8 mouse cellular contexts compared by ENCODE assay signal in the genomic region with DNA sequence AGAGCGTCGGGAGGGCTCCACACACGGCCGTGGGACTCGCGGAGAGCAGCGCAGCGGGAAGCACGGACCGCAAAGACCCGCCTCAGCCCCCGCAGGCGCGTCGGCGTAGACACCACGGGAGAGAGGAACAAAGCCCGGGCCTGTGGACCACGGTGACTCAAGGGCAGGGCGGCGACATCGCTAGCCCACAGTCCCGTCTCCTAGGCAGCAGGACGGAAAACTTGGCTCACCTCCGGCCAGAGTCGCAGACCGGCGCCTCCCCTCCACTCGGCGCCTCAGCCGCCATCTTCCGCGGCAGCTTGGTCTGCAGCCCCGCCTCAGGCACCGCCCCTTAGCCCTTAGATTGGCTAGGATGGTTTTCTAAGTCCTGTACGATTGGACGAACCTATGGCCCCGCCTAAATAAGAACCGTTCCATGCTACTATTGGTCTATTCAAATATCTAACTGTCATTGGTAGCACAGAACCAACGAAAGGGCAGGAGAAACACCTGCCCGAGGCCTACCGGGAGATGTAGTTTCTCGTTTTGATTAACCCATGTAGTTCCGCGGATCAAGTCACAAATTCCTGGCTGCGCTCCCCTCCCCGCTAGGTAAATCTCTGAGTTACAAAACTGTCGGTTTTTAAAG. TPM values are rescaled to one million over a fixed set of nuclear protein-coding genes. Genes with fewer than 3 reads are reported as not detected.
A peak's percentile ranks its signal among the peaks of the same experiment; 100 is the strongest.
DNase-seq lines count a peak whose midpoint lies in the region; ATAC-seq and TF ChIP-seq lines count a peak whose summit lies in the region.

A gene (minus strand): TSS at position 306 of the 628 bp plus-strand sequence.

- ATAC-seq in Patski = peak; percentile 99
- ATAC-seq in hindbrain, embryonic 13.5 days (ENCODE audit: low FRiP score) = peak; percentile 100

- H3K9ac ChIP-seq in hindbrain, embryonic 13.5 days = peak within 1 kb of the TSS; percentile 84

- no peaks in the 10 kb centered on the region for H3K9me3 ChIP-seq in hindbrain, embryonic 13.5 days

- H3K27ac ChIP-seq in hindbrain, embryonic 13.5 days = peak within 1 kb of the TSS; percentile 67

- under 1% methylated on average over 41 of the region's 48 CpGs for WGBS in hindbrain, embryonic 13.5 days

- in situ Hi-C loops in Patski (cut with MboI; ENCODE audit: low pct_unique_long_range_greater_than_20kb) = no loop called here

- CTCF ChIA-PET in Patski (lab: Charles Lee) = no interaction called here

- peak within 1 kb of the TSS; percentile 90 for H3K4me3 ChIP-seq in hindbrain, embryonic 13.5 days

- peaks cover 19% of the 10 kb centered on the region for H3K4me1 ChIP-seq in hindbrain, embryonic 13.5 days (replicated peaks)

- H3K36me3 ChIP-seq in hindbrain, embryonic 13.5 days = no peaks in the 10 kb centered on the region

- H3K4me2 ChIP-seq in hindbrain, embryonic 13.5 days = peak within 1 kb of the TSS; percentile 88

- no peak for TF ChIP-seq CTCF in Patski (IDR thresholded peaks at IDR 0.05)

- POLR2A ChIA-PET in Patski (lab: Charles Lee) = no interaction called here

- H3K27me3 ChIP-seq in Patski = peaks cover 5% of the 10 kb centered on the region
- 0 out of 2 replicates have a peak, but pooled peaks cover 3% of the 10 kb centered on the region for H3K27me3 ChIP-seq in hindbrain, embryonic 13.5 days

- peak; percentile 82 for DNase-seq in Patski (ENCODE audit: low read depth, low spot score)
- DNase-seq in cerebellum, postnatal 14 days = peak; percentile 91 to 92
- DNase-seq in frontal cortex, postnatal 14 days (ENCODE audit: low spot score in 2 of 2) = peak; percentile 84 to 87
- peak; percentile 63 to 65 for DNase-seq in layer of hippocampus, postnatal 25 days (ENCODE audit: extremely low spot score in 1 of 2, low spot score in 1 of 2)
- DNase-seq in lung, postnatal 25 days (ENCODE audit: low spot score) = peak; percentile 97
- DNase-seq in retina, embryonic 14.5 days (ENCODE audit: low spot score) = peak; percentile 97
- peak; percentile 91 for DNase-seq in thymus, postnatal 4 days

RNA-seq across cellular contexts. Expression of the gene that starts here (rescaled TPM):
- polyA plus RNA-seq in Patski (2021) = 13.6 TPM
- 6.3 and 7.6 TPM in 2 replicates for polyA plus RNA-seq in hindbrain, embryonic 13.5 days (2015; fragmentation: Nextera tagmentation; extraction: Ambion mirVana)
- 1 to 10 TPM; 2.4 to 2.5 TPM for total RNA-seq in layer of hippocampus, postnatal 25 days (2021)

Comparison
In these comparisons a context has a peak if more than half of its experiments do, and no peak if none do; other contexts are left out.
1. Peak in every context shown above with its lines: DNase-seq, ATAC-seq, H3K4me3 ChIP-seq and H3K27ac ChIP-seq.